Mouse (Mus musculus) bone marrow, adult 2 months (tissue): Measurements from ENCODE around the gene Kalrn.

ENCODE experiments used
- CTCF ChIP-seq: fragments of 200-500 bp; IDR thresholded peaks from 2 replicates; pipeline ENCODE4 v1.5.1; 2011; ENCODE audit warnings: low read length, control low read depth; ENCODE audit not compliant: control insufficient read depth, insufficient read depth
- POLR2A ChIP-seq: fragments of 200-500 bp; IDR thresholded peaks from 2 replicates; pipeline ENCODE4 v1.6.1; 2011; ENCODE audit warnings: low read depth, mild to moderate bottlenecking, control low read depth, low read length, borderline replicate concordance; ENCODE audit not compliant: control insufficient read depth

DNA sequence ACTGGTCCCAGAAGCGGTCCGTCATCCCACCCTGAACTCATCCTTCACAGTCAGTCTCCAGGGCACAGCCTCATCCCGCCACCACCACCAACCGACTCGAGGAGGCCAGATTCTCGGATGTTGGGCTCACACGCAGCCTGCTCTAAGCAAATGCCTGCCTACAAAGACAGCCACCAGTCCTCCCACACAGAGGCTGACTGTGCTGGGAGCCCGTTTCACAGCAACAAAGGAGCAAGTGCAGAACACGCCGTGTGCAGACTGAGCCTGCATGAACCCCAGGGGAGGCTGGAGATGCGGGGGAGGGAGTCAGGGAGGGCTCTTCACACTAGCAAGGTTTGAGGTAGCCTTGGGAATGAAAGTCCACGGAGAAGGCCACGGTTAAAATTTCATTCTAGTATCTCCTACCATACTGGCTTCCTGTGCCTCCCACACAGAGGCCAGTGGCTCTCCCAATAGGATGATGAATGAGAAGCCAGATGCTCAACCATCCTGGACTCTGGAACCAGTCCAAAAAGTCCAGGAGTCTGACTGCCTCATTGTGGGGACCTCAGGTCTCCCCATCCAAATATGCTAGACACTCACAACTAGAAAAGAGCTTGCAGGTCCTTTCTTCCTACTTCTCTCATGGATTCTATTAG is 59.3 kb downstream of the Kalrn start:
- TF ChIP-seq CTCF (no peak), POLR2A (no peak)
